Mouse (Mus musculus): Measurements from ENCODE around the gene Lrch4.

The Lrch4 gene

GRCm38 (mm10) chr5:137628498-137629305, at the start of gene Lrch4, which contains the start of the genes Fbxo24 and Gm20605:
Gene Lrch4, plus strand, starts transcription at chr5:137629121.
Gene Fbxo24, minus strand, starts transcription at chr5:137629002.
Gene Gm20605, plus strand, starts transcription at chr5:137629175.
- peak; percentile 99 for DNase-seq (ENCODE audit: extremely low spot score)

- DNase-seq (ENCODE audit: extremely low spot score), result no peak
Measured at GRCm38 (mm10) chr5:137580246-137580645, 48.7 kb upstream of the Lrch4 start.

GRCm38 (mm10) chr5:137582702-137583101, 46.2 kb upstream of the Lrch4 start:
- DNase-seq (ENCODE audit: extremely low spot score), result no peak

GRCm38 (mm10) chr5:137583670-137584169, 45.2 kb upstream of the Lrch4 start:
- DNase-seq (ENCODE audit: extremely low spot score), result peak; percentile 58

GRCm38 (mm10) chr5:137584976-137585375, 43.9 kb upstream of the Lrch4 start:
- no peak for DNase-seq (ENCODE audit: extremely low spot score)

GRCm38 (mm10) chr5:137590507-137590906, 38.4 kb upstream of the Lrch4 start:
- no peak for DNase-seq (ENCODE audit: extremely low spot score)

GRCm38 (mm10) chr5:137595921-137596320, 33.0 kb upstream of the Lrch4 start:
- DNase-seq (ENCODE audit: extremely low spot score), result no peak

GRCm38 (mm10) chr5:137596601-137597261, 32.2 kb upstream of the Lrch4 start:
- DNase-seq (ENCODE audit: extremely low spot score), result no peak

GRCm38 (mm10) chr5:137597625-137598024, 31.3 kb upstream of the Lrch4 start:
- no peak for DNase-seq (ENCODE audit: extremely low spot score)

- no peak for DNase-seq (ENCODE audit: extremely low spot score)
Measured at GRCm38 (mm10) chr5:137598100-137598826, 30.7 kb upstream of the Lrch4 start.

- DNase-seq (ENCODE audit: extremely low spot score), result no peak
Measured at GRCm38 (mm10) chr5:137599600-137599999, 29.3 kb upstream of the Lrch4 start.

- peak; percentile 59 for DNase-seq (ENCODE audit: extremely low spot score)
Measured at GRCm38 (mm10) chr5:137600281-137600618, 28.7 kb upstream of the Lrch4 start.

GRCm38 (mm10) chr5:137600619-137601364, 28.1 kb upstream of the Lrch4 start, which contains the start of gene Mospd3:
Gene Mospd3, minus strand, starts transcription at chr5:137601058.
- DNase-seq (ENCODE audit: extremely low spot score), result peak; percentile 97

GRCm38 (mm10) chr5:137601365-137601729, 27.6 kb upstream of the Lrch4 start:
- DNase-seq (ENCODE audit: extremely low spot score), result no peak

GRCm38 (mm10) chr5:137607860-137608653, 20.9 kb upstream of the Lrch4 start:
- no peak for DNase-seq (ENCODE audit: extremely low spot score)

GRCm38 (mm10) chr5:137608654-137609190, 20.2 kb upstream of the Lrch4 start:
- DNase-seq (ENCODE audit: extremely low spot score), result no peak

- DNase-seq (ENCODE audit: extremely low spot score), result no peak
Measured at GRCm38 (mm10) chr5:137609292-137609691, 19.6 kb upstream of the Lrch4 start.

GRCm38 (mm10) chr5:137610056-137610455, 18.9 kb upstream of the Lrch4 start:
- DNase-seq (ENCODE audit: extremely low spot score), result no peak

- DNase-seq (ENCODE audit: extremely low spot score), result peak; percentile 87
Measured at GRCm38 (mm10) chr5:137610548-137611244, 18.2 kb upstream of the Lrch4 start.

GRCm38 (mm10) chr5:137611245-137611602, 17.7 kb upstream of the Lrch4 start:
- DNase-seq (ENCODE audit: extremely low spot score), result peak; percentile 82
